Mouse (Mus musculus): ENCODE results near the gene Pjvk. TPM values are rescaled to one million over a fixed set of nuclear protein-coding genes. Genes with fewer than 3 reads are reported as not detected.

Pjvk gene
- polyA plus RNA-seq, 1 experiment from 2014 or later, result not detected

DNA sequence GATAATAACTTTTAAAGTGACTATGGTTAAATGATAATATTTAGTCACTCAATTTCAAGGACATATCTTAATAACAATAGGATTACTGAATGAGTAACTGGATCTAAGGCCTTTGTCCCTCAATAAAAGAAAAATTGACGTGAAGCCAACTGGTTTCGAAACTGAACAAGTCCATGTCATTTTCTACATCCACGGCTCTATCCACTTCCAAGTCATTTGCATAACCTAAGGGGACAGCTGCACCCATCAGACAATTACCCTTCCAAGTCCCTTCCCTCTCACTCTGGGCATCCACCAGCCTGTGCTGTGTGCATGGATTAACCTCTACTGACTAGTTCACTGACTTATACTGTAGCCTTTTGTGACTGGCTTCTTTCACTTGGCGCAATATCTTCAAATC, 16.7 kb upstream of the Pjvk start:
- Histone ChIP-seq H3K4me1 (no peaks in the 10 kb centered on the region), H3K9ac (no peak overlapping the region), H3K27ac (replicated peaks) (no peak overlapping the region), H3K4me2 (no peak overlapping the region), H3K4me3 (no peak overlapping the region), H3K9me3 (peaks cover 2% of the 10 kb centered on the region), H3K27me3 (replicated peaks) (no peaks in the 10 kb centered on the region), H3K36me3 (peaks cover 95% of the 10 kb centered on the region)
- ATAC-seq (ENCODE audit: extremely low read depth, insufficient number of reproducible peaks, low FRiP score, low TSS enrichment), result no peak
- 92% methylated on average over 4 of the region's 4 CpGs for WGBS

DNA sequence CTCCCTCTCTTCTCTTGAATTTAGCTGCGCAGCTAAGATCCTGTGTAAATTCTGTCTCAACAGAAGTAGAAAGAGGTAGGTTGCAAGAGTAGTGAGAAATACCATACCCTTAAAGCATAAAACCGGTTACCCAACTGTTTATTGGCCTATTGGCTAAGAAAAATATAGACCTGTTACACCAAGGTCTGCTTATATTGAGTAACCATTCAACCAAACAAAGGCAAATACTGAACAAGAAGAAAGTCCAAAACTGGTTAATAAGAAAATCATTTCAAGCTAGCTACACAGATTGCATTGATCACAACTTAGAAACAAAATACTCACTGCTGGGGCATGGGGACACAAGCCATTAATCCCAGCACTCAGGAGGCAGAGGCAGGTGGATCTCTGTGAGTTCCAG, 8.6 kb upstream of the Pjvk start:
- ATAC-seq (ENCODE audit: extremely low read depth, insufficient number of reproducible peaks, low FRiP score, low TSS enrichment), result no peak
- peaks cover 7% of the 10 kb centered on the region for H3K4me1 ChIP-seq
- no peak overlapping the region for H3K27ac ChIP-seq (replicated peaks)
- H3K9ac ChIP-seq, result no peak overlapping the region
- H3K36me3 ChIP-seq, result peaks cover 94% of the 10 kb centered on the region
- WGBS, result 81% methylated on average over 2 of the region's 2 CpGs
- no peak overlapping the region for H3K4me3 ChIP-seq
- H3K27me3 ChIP-seq (replicated peaks), result no peaks in the 10 kb centered on the region
- no peak overlapping the region for H3K4me2 ChIP-seq
- H3K9me3 ChIP-seq, result no peaks in the 10 kb centered on the region

DNA sequence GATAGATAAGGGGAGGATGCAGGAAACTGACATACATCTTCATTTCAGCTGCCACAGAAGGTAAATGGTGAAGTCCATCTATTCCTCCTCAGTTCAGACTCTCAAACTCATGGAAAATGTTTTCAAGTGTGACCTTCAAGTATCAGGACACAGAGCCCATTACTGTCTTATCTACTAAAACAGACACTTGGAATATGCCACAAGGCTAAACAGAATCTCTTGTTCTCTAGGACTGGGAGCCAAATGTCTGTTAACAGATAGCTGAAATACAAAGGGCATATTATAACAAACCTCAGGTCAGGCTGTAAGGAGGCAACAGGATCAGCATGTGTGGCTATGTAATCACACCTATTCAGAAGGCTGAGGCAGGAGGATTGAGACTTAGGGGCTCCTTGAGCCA, 4.5 kb upstream of the Pjvk start:
- Histone ChIP-seq H3K4me2 (no peak overlapping the region), H3K9me3 (no peaks in the 10 kb centered on the region), H3K36me3 (peaks cover 56% of the 10 kb centered on the region), H3K4me1 (peaks cover 21% of the 10 kb centered on the region), H3K27me3 (replicated peaks) (no peaks in the 10 kb centered on the region), H3K27ac (replicated peaks) (no peak overlapping the region), H3K9ac (no peak overlapping the region), H3K4me3 (no peak overlapping the region)
- no peak for ATAC-seq (ENCODE audit: extremely low read depth, insufficient number of reproducible peaks, low FRiP score, low TSS enrichment)

DNA sequence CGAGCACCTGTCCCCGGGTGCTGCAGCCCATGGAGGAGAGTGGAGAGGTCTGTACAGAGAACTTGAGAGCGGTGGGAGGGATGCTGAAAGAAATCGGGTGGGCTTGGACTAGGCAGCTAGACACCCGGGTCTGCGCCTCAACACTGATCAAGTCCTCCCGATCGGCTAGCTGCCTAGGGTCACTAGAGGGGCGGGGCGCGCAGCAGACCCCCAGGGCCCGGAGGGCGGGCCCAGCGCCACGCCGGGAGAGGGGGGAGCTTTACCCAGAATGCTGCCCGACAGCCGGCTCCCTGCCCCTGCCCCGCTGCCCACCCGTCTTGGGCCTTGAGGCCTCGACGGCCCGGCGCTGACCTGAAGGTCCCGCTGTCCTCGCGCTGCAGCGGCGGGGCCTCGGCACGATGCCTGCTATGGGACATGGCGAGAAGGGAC, 821 bp upstream of the Pjvk start:
- Histone ChIP-seq H3K4me2 (peak overlapping the region; percentile 94), H3K27me3 (replicated peaks) (no peaks in the 10 kb centered on the region), H3K9ac (peak overlapping the region; percentile 91), H3K9me3 (no peaks in the 10 kb centered on the region), H3K4me1 (peaks cover 24% of the 10 kb centered on the region), H3K36me3 (peaks cover 19% of the 10 kb centered on the region), H3K4me3 (peak overlapping the region; percentile 88), H3K27ac (replicated peaks) (peak overlapping the region; percentile 89)
- peak; percentile 21 for ATAC-seq (ENCODE audit: extremely low read depth, insufficient number of reproducible peaks, low FRiP score, low TSS enrichment)
- 1% methylated on average over 32 of the region's 32 CpGs for WGBS

DNA sequence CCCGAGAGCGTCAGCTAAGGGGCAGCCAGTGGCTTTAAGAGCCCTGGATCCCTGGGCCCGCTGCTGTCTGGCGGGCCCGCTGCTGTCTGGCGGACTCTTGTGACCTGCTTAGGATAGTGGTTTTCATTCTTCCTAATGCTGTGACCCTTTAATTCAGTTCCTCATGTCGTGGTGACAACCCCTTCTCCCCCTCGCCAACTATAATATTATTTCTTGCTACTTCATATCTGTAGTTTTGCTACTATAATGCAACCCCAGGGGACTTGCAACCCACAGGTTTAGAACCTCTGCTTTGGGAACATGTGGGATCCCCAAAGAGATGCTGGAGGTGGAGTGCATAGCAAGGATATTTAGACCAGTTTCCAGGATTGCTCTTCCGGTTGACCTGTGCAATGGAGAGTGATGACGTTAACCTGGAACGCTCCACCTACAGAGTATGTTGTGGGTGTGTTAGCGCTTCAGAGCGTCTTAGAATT, 428 bp downstream of the Pjvk start:
- peaks cover 8% of the 10 kb centered on the region; the same call in 1 of the 2 replicates for H3K36me3 ChIP-seq
- H3K9me3 ChIP-seq, result no peaks in the 10 kb centered on the region
- H3K4me3 ChIP-seq, result peak overlapping the region; percentile 88
- H3K27me3 ChIP-seq (replicated peaks), result no peaks in the 10 kb centered on the region
- 26% methylated on average over 13 of the region's 13 CpGs for WGBS
- peak overlapping the region; percentile 94 for H3K4me2 ChIP-seq
- peak overlapping the region; percentile 78 for H3K9ac ChIP-seq
- H3K27ac ChIP-seq (replicated peaks), result peak overlapping the region; percentile 89
- peaks cover 22% of the 10 kb centered on the region for H3K4me1 ChIP-seq
- no peak for ATAC-seq (ENCODE audit: extremely low read depth, insufficient number of reproducible peaks, low FRiP score, low TSS enrichment)

DNA sequence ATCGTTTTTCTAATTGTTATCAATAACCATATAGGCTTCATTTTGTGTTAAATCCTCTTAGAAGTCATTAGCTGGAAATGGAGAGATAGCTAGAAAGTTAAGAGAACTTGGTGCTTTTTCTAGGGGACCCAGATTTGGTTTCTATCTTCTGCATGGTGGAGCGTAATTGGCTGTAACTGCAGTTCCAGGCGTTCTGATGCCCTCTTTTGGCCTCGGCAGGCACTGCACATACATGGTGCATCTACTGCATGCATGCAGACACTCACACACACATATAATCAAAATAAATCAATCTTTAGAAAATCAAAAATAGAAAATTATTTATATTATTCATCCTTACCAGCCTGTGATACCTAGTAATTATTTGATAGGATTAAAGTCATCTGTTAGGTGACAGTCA, 4.8 kb downstream of the Pjvk start:
- no peaks in the 10 kb centered on the region for H3K27me3 ChIP-seq (replicated peaks)
- no peak overlapping the region for H3K9ac ChIP-seq
- no peaks in the 10 kb centered on the region for H3K36me3 ChIP-seq
- no peak for ATAC-seq (ENCODE audit: extremely low read depth, insufficient number of reproducible peaks, low FRiP score, low TSS enrichment)
- H3K4me3 ChIP-seq, result no peak overlapping the region
- no peaks in the 10 kb centered on the region for H3K9me3 ChIP-seq
- H3K27ac ChIP-seq (replicated peaks), result no peak overlapping the region
- peaks cover 6% of the 10 kb centered on the region for H3K4me1 ChIP-seq
- 83% methylated on average over 4 of the region's 4 CpGs for WGBS
- H3K4me2 ChIP-seq, result no peak overlapping the region

DNA sequence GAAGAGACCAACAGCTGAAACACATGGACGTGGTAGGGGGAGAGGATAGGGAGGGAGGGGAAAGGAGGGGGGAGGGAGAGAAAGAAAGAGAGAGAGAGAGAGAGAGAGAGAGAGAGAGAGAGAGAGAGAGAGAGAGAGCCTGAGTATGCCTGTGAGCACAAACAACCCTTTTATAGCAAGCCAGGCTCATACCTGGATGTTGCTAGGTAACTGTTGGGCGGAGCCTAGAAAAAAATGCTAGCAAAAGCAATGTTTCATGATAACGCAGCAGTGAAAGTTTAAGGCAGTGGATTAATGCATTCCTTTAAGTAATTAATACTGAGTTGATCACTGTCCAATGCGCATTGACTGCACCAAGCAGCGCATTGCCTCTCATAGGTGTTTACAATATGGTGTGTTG, 6.4 kb downstream of the Pjvk start:
- 0 out of 2 replicates have a peak, but pooled peaks cover 4% of the 10 kb centered on the region for H3K27me3 ChIP-seq (replicated peaks)
- H3K4me1 ChIP-seq, result no peaks in the 10 kb centered on the region
- no peak overlapping the region for H3K4me3 ChIP-seq
- no peaks in the 10 kb centered on the region for H3K36me3 ChIP-seq
- no peak overlapping the region for H3K27ac ChIP-seq (replicated peaks)
- WGBS, result 83% methylated on average over 5 of the region's 5 CpGs
- no peaks in the 10 kb centered on the region for H3K9me3 ChIP-seq
- no peak overlapping the region for H3K4me2 ChIP-seq
- H3K9ac ChIP-seq, result no peak overlapping the region
- ATAC-seq (ENCODE audit: extremely low read depth, insufficient number of reproducible peaks, low FRiP score, low TSS enrichment), result no peak

DNA sequence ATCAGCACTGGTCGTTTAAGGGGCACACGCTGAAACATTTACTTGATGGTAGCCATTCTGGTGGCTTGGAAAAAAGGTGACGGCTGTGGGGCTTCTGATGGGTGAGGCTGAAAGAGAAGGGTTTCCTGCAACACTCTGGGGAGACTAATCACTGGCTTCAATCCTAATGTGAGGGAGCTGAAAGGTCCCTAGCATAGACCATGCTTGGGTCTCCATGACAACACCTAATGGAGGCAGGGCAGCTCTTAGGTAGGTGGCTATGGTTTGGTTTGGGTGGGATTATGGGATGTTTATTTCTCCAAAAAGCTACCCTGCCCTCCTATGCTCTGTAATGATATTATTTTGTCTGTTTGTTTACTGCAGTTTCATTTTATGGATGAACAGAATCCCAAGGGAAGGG, 7.2 kb downstream of the Pjvk start:
- Histone ChIP-seq H3K4me1 (no peaks in the 10 kb centered on the region), H3K27ac (replicated peaks) (no peak overlapping the region), H3K9me3 (no peaks in the 10 kb centered on the region), H3K4me3 (no peak overlapping the region), H3K4me2 (no peak overlapping the region), H3K36me3 (no peaks in the 10 kb centered on the region), H3K9ac (no peak overlapping the region), H3K27me3 (replicated peaks) (0 out of 2 replicates have a peak, but pooled peaks cover 4% of the 10 kb centered on the region)
- ATAC-seq (ENCODE audit: extremely low read depth, insufficient number of reproducible peaks, low FRiP score, low TSS enrichment), result no peak
- 61% methylated on average over 3 of the region's 3 CpGs for WGBS

DNA sequence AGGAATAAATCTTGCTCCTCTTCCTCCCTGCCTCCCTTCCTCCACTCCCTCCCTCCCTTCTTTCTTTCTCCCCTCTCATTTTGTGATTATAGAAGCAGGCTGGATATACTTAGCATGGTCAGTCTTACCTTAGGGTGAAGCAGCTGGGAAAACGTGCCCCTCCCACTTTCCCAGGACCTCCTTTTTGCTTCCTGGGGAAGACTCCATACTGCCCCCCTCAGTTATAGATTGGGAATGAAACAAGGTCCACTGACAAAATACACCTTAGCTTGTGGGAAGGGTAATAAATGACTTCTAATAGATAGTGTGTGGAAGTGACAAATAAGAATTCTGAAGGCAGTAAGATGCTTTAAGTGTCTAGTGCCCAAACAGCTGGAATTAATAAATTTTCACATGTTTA, 7.7 kb downstream of the Pjvk start:
- 4% methylated on average over 1 of the region's 1 CpGs for WGBS
- Histone ChIP-seq H3K4me2 (no peak overlapping the region), H3K9me3 (no peaks in the 10 kb centered on the region), H3K9ac (no peak overlapping the region), H3K36me3 (no peaks in the 10 kb centered on the region), H3K4me3 (no peak overlapping the region), H3K27ac (replicated peaks) (no peak overlapping the region), H3K27me3 (replicated peaks) (0 out of 2 replicates have a peak, but pooled peaks cover 4% of the 10 kb centered on the region), H3K4me1 (no peaks in the 10 kb centered on the region)
- no peak for ATAC-seq (ENCODE audit: extremely low read depth, insufficient number of reproducible peaks, low FRiP score, low TSS enrichment)

DNA sequence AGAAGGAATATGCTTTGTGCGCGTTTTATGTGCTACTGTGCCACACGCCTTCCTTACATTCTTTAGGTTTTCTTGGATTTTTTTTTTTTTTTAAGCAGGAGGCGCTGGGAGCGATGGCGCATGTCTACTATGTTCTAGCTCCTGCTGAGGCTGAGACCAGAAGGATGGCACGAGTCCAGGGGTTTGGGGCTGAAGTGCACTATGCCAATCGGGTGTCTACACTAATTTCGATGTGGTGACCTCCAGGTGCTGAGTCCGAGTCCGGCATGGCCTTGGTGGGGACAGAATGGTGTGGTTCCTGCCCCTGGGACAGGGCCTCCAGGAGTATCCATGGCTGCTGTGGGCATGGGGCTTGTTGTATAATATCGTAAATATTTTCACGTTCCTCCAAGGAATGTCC, 10.3 kb downstream of the Pjvk start:
- Histone ChIP-seq H3K4me1 (no peaks in the 10 kb centered on the region), H3K4me3 (no peak overlapping the region), H3K9ac (no peak overlapping the region), H3K9me3 (no peaks in the 10 kb centered on the region), H3K27ac (replicated peaks) (no peak overlapping the region), H3K27me3 (replicated peaks) (0 out of 2 replicates have a peak, but pooled peaks cover 4% of the 10 kb centered on the region), H3K4me2 (no peak overlapping the region), H3K36me3 (peaks cover 21% of the 10 kb centered on the region)
- WGBS, result 73% methylated on average over 13 of the region's 13 CpGs
- no peak for ATAC-seq (ENCODE audit: extremely low read depth, insufficient number of reproducible peaks, low FRiP score, low TSS enrichment)

DNA sequence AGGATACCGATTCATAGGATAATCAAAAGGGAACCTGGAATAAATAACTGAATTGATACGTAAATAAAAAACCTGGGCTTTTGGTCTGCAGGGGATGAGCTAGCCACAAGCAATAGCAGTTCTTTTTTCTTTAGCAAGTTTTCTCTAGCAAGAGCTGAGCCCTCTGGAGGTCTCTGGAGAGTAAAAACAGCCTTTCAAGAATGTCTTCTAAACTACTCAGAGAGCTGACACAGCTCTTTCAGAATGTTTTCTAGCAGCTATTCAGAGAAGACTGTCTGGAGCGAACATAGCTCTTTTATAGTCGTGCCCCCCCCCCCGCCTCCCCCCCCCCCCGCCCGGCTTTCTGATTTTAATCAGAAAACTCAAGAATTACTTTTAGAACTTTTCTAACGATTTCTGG, 11.1 kb downstream of the Pjvk start:
- Histone ChIP-seq H3K9me3 (no peaks in the 10 kb centered on the region), H3K9ac (no peak overlapping the region), H3K27me3 (replicated peaks) (0 out of 2 replicates have a peak, but pooled peaks cover 4% of the 10 kb centered on the region), H3K4me2 (no peak overlapping the region), H3K27ac (replicated peaks) (no peak overlapping the region), H3K36me3 (peaks cover 29% of the 10 kb centered on the region), H3K4me1 (no peaks in the 10 kb centered on the region), H3K4me3 (no peak overlapping the region)
- ATAC-seq (ENCODE audit: extremely low read depth, insufficient number of reproducible peaks, low FRiP score, low TSS enrichment), result no peak
- 51% methylated on average over 6 of the region's 8 CpGs for WGBS

DNA sequence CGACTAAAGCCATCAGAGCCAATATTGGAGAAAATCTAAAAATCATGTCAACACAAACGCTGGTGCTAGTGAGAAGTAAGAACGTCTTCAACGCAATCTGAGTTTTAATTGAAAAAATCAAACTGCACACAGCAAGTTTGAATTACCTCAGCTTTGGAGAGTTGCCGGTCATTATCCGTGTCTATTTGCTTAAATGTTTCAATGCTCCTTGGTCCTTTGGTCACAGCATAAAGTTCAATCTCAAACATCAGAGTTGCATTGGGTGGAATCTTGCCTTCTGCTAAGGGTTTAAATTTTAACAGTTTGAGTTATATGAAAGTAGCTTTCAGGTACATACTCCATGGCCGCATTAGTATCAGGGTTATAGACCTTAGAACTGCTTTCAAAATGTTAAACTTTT, 17.3 kb downstream of the Pjvk start:
- Histone ChIP-seq H3K4me1 (peaks cover 7% of the 10 kb centered on the region; the same call in 1 of the 2 replicates), H3K9ac (no peak overlapping the region), H3K4me3 (no peak overlapping the region), H3K27me3 (replicated peaks) (no peaks in the 10 kb centered on the region), H3K9me3 (no peaks in the 10 kb centered on the region), H3K27ac (replicated peaks) (no peak overlapping the region), H3K4me2 (no peak overlapping the region), H3K36me3 (peaks cover 54% of the 10 kb centered on the region)
- ATAC-seq (ENCODE audit: extremely low read depth, insufficient number of reproducible peaks, low FRiP score, low TSS enrichment), result no peak
- 90% methylated on average over 7 of the region's 7 CpGs for WGBS
